Mouse (Mus musculus): ENCODE data around the gene Gm11060. TPM values are rescaled to one million over a fixed set of nuclear protein-coding genes. Genes with fewer than 3 reads are reported as not detected.

The Gm11060 gene
- not detected for total RNA-seq (2022)

- no peak for DNase-seq (ENCODE audit: low spot score in 2 of 2)
Measured at GRCm38 (mm10) chr2:105091718-105092117, at the start of gene Gm11060. TSS of gene Gm11060 (plus strand) at chr2:105092018.

GRCm38 (mm10) chr2:105043152-105043551, 48.7 kb upstream of the Gm11060 start:
- DNase-seq (ENCODE audit: low spot score in 2 of 2), result no peak

- no peak for DNase-seq (ENCODE audit: low spot score in 2 of 2)
Measured at GRCm38 (mm10) chr2:105048301-105048700, 43.5 kb upstream of the Gm11060 start.

GRCm38 (mm10) chr2:105055529-105055928, 36.3 kb upstream of the Gm11060 start:
- DNase-seq (ENCODE audit: low spot score in 2 of 2), result no peak

- no peak for DNase-seq (ENCODE audit: low spot score in 2 of 2)
Measured at GRCm38 (mm10) chr2:105058577-105059116, 33.2 kb upstream of the Gm11060 start.

GRCm38 (mm10) chr2:105062741-105063372, 29.0 kb upstream of the Gm11060 start:
- DNase-seq (ENCODE audit: low spot score in 2 of 2), result no peak

- DNase-seq (ENCODE audit: low spot score in 2 of 2), result no peak
Measured at GRCm38 (mm10) chr2:105072496-105072895, 19.3 kb upstream of the Gm11060 start.

- no peak for DNase-seq (ENCODE audit: low spot score in 2 of 2)
Measured at GRCm38 (mm10) chr2:105074196-105074595, 17.6 kb upstream of the Gm11060 start.

GRCm38 (mm10) chr2:105075809-105076208, 16.0 kb upstream of the Gm11060 start:
- DNase-seq (ENCODE audit: low spot score in 2 of 2), result no peak

- DNase-seq (ENCODE audit: low spot score in 2 of 2), result no peak
Measured at GRCm38 (mm10) chr2:105077151-105077550, 14.7 kb upstream of the Gm11060 start.

GRCm38 (mm10) chr2:105082256-105082790, 9.5 kb upstream of the Gm11060 start:
- no peak for DNase-seq (ENCODE audit: low spot score in 2 of 2)

GRCm38 (mm10) chr2:105084035-105084434, 7.8 kb upstream of the Gm11060 start:
- DNase-seq (ENCODE audit: low spot score in 2 of 2), result no peak

- DNase-seq (ENCODE audit: low spot score in 2 of 2), result no peak
Measured at GRCm38 (mm10) chr2:105086081-105086480, 5.7 kb upstream of the Gm11060 start.

GRCm38 (mm10) chr2:105088005-105088404, 3.8 kb upstream of the Gm11060 start:
- no peak for DNase-seq (ENCODE audit: low spot score in 2 of 2)

- DNase-seq (ENCODE audit: low spot score in 2 of 2), result no peak
Measured at GRCm38 (mm10) chr2:105089083-105089482, 2.7 kb upstream of the Gm11060 start.

GRCm38 (mm10) chr2:105089581-105090508, 2.0 kb upstream of the Gm11060 start:
- DNase-seq (ENCODE audit: low spot score in 2 of 2), result no peak

GRCm38 (mm10) chr2:105090991-105091390, 827 bp upstream of the Gm11060 start:
- peak in 1 of 2 experiments; percentile 17 for DNase-seq (ENCODE audit: low spot score in 2 of 2)

GRCm38 (mm10) chr2:105097294-105097953, 5.6 kb downstream of the Gm11060 start:
- DNase-seq (ENCODE audit: low spot score in 2 of 2), result no peak

GRCm38 (mm10) chr2:105099410-105099809, 7.6 kb downstream of the Gm11060 start:
- no peak for DNase-seq (ENCODE audit: low spot score in 2 of 2)

GRCm38 (mm10) chr2:105100541-105100940, 8.7 kb downstream of the Gm11060 start:
- no peak for DNase-seq (ENCODE audit: low spot score in 2 of 2)

- no peak for DNase-seq (ENCODE audit: low spot score in 2 of 2)
Measured at GRCm38 (mm10) chr2:105108703-105109158, 16.9 kb downstream of the Gm11060 start.
